Mouse (Mus musculus): ENCODE measurements around the gene Gm29094.
"Not testable (repeated sequence)": the region's sequence is repeated elsewhere in the genome, so short reads cannot be mapped to it uniquely, and the experiment has no call there.

Gene Gm29094

DNA sequence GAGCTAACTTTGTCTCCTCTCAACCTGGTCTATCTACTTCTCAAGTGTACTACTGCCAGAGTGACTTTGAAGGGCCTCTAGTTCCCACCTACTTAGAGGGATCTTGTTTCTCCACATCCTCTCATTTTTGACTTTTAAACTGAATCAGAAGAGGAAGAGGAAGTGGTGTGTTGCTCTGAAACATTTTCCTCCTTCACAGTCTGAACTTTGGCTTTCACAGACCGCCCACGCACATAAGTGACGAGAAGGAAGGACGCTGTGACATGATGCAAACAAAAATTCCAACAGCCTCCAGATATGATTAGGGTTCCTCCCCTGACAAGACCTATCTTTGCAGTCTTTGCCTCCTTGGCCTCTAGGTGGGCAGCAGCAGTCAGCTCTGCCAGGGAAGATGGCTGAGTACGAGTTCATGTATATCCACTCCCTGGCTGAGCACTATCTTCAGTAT, at the start of gene Gm29094, which contains the start of gene Bcl2a1b:
Gm29094 (plus strand) TSS at position 411 of the 448 bp plus-strand sequence.
Bcl2a1b (plus strand) TSS at position 241 of the 448 bp plus-strand sequence.
- not testable (repeated sequence) for DNase-seq (ENCODE audit: low read depth, low spot score)

DNA sequence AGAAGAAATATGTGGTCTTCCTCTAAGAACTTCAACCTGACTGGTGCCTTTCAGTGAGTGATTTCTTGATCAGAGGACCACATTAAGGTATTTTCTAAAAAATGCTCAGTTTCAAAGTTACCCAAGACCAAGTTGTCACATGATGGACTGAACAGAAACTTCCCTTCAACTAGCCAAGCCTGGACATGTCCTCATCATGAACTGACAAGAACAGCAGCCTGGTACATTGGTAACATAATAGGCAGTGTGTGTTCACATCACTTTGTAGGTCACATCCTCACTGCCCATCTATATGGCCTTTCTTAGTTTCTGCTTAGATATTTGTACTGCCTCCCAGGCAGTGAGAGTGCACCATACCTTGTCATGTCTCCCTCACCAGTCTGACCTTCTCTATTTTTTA, 26.6 kb upstream of the Gm29094 start:
- not testable (repeated sequence) for DNase-seq (ENCODE audit: low read depth, low spot score)

DNA sequence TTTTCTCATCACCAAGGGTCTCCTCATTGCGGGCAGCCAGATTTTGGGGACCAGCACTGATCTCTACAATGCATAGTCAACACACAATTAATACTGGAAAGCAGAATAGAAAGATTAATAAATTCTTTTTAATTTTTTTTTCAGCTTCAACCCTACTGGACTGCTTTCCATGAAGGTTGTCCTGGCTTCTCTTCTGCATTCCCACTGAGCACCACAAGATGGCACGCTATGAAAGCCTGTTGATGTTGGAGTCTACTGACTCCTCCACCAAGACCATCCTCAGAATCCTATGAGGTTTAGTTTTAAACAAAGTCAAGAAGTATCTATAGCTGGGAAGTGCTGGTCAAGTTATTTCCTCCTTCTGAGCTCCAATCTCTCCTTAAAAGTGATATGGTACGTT, 20.3 kb upstream of the Gm29094 start:
- not testable (repeated sequence) for DNase-seq (ENCODE audit: low read depth, low spot score)

GRCm38 (mm10) chr9:89179469-89179868, 19.7 kb upstream of the Gm29094 start:
- DNase-seq (ENCODE audit: low read depth, low spot score): not testable (repeated sequence)

- not testable (repeated sequence) for DNase-seq (ENCODE audit: low read depth, low spot score)
Observed at GRCm38 (mm10) chr9:89187006-89187405, 12.2 kb upstream of the Gm29094 start.

GRCm38 (mm10) chr9:89195483-89195882, 3.7 kb upstream of the Gm29094 start:
- not testable (repeated sequence) for DNase-seq (ENCODE audit: low read depth, low spot score)

DNA sequence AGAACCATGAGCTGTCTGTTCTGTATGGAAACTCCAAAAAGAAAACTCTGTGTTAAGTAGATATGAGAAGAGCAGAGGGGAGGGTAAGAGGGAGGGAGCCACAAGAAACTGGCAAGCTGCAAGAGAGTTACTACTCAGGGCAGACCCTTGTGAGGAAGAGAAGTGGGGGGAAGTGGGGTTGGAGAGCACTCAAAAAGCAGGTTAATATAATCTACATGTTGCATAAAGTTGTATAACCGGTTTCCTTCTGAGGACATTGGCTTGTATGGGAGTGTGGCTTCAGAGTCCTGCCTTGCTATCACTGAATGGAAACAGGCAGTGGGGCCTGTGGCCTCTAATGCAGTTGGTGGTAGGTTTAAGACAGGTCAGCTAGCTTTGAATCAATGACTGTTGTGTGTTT, 1.7 kb upstream of the Gm29094 start:
- DNase-seq (ENCODE audit: low read depth, low spot score): not testable (repeated sequence)

DNA sequence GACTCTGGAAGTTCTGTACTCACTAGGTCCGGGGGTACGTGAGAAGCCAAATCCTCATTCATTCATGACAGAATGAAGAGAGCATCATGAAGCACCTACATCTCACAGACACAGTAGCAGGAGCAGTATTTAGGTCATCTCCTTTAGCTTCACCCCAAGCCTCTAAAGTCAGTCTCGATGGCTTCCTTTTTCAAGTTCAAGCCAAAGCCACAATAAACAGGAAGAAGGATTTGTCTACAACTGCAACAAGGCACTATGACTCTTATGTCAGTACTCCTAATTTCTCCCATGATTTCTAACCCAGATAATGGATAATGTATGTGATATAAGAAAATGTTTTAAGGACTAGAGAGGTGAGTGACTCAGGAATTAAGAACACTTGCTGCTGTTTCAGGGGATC, 830 bp upstream of the Gm29094 start:
- not testable (repeated sequence) for DNase-seq (ENCODE audit: low read depth, low spot score)

DNA sequence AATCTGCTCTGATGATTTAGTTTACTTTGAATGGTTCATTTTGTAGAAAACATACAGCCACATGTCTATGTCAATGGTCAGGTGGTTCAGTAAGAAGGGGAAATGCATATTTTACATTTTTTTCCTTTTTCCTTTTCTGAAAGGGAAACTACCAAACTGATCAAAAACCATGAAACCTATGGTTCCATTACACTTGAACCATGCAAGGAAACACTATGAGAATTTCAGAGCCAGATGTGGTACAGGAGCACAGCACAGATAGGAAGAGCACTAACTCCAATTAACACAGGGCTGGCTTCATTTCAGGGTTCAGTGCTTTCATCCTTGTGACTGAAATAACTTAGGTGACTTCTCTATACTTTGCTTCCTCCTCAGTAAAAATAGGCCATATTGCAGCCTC, 3.1 kb downstream of the Gm29094 start:
- DNase-seq (ENCODE audit: low read depth, low spot score): not testable (repeated sequence)

DNA sequence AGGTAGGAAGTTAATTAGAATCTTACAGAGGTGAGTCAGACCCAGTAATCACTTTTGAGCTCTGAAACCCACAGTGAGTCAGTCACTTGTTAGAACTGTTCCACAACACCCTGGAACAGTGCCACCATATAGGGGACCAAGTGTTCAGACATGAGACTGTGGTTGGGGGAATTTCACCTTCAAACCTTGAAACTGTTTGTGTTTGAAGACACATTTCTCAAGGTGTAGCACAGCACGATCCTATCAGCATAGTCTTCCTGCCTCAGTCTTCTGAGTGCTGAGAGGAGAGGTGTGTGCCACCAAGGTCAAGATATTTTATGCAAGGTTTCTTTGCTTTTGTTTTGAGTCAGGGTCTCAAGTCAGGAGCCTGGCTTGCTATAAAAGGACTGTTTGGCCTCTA, 9.8 kb downstream of the Gm29094 start:
- not testable (repeated sequence) for DNase-seq (ENCODE audit: low read depth, low spot score)

GRCm38 (mm10) chr9:89210353-89211064, 11.3 kb downstream of the Gm29094 start, which contains the start of gene Mthfs:
Gene Mthfs (plus strand): TSS chr9:89210676.
- DNase-seq (ENCODE audit: low read depth, low spot score): not testable (repeated sequence)

- not testable (repeated sequence) for DNase-seq (ENCODE audit: low read depth, low spot score)
Observed at GRCm38 (mm10) chr9:89211065-89211858, 12.1 kb downstream of the Gm29094 start.

DNA sequence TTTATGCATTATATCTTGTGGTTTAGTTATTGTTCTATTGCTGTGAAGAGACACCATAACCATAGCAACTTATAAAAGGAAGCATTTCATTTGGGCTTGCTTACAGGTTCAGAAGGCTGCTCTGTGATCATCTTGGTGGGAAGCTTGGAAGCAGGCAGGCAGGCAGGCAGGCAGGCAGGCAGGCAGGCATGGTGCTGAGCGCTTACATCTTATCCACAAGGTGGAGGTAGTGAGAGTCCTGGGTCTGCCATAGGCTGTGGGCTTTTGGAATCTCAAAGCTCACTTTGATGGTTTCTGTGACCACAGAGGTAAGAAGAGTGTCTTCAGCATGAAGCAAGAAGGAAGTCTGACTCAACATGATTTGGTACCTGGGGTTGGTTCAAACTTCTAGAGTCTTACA, 13.2 kb downstream of the Gm29094 start:
- not testable (repeated sequence) for DNase-seq (ENCODE audit: low read depth, low spot score)

DNA sequence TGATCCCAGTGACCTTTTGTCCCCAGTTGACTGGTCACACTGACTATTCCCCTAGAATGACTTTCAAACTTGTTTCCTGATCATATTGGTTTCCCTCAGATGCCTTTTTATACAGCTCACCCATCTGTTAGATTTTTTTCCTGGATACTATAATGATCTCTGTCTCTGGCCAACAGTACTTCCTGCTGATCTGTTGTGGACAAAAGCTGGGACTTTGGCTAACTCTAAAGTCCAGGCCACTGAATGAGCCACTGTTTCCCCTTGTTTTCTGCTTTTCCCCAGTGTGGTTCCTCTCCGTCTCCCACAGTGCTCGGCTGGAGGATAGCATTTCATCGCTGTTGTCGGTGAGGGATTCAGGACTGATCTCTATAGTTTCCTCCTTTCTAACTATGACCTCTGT, 19.0 kb downstream of the Gm29094 start:
- DNase-seq (ENCODE audit: low read depth, low spot score): not testable (repeated sequence)

DNA sequence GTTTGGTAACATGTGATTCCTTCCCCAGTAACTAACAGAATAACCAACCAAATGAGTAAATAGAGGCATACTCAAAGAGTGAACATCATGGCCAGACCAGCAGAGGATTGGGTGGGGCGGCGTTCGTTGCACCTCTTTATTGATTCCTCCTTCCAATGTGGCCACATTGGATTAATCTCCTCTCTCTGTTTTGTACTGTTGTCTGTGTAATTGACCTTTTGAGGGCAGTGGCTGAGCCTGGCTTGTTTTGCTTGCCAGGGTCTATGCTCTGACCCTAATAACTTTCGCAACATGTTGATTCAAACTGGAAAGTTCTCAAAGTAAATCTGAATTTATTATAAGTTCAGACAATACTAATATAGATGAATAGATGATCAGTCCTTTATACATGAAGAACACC, 20.5 kb downstream of the Gm29094 start:
- not testable (repeated sequence) for DNase-seq (ENCODE audit: low read depth, low spot score)

GRCm38 (mm10) chr9:89220704-89221287, 21.6 kb downstream of the Gm29094 start:
- not testable (repeated sequence) for DNase-seq (ENCODE audit: low read depth, low spot score)

DNA sequence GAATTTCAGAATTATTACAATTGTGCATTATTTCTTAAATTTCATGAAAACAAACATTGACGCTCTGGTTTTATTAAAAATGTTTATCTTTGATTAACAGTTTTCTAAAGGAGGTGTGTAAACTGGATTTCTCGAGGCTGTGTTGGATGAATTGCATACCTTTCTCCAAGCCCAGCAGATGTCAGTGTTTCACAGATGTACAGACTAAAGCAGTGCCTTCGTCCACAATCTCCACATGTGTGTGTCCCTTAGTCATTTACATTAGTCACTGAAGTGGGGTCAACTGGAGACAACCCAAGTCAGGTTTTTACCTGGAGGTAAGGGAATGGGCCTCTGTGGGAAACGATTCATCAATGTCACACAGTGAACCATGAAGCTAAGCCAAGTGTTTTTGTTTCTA, 26.9 kb downstream of the Gm29094 start:
- DNase-seq (ENCODE audit: low read depth, low spot score): no peak

GRCm38 (mm10) chr9:89228122-89228521, 28.9 kb downstream of the Gm29094 start:
- DNase-seq (ENCODE audit: low read depth, low spot score): no peak

DNA sequence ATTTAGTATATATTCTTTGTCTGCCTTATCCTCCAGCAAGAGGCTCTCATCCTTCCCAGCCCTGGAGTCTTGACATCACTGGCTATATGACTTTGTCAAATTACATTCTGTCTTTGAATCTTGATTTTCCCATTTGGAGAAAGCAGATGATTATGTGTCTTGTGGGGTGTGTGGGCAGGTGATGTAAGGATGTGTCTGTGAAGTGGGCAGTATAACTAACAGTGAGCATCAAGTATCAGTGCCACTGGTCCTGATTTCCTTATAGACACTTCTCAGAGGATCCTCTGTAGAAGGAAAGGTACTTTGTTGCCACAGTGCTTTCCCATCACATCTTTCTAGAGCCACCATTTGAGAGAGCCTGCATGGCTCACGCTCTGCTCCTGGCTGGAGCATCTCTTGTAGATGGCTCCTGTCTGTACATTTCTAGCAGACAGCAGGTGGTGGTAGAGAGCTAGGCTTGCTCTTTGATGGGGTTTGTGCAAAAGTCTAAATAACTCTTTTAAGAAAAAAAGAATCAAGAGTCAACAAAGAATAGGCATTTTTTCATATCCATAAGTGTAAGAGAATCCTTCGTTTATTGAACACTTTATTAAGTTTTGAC, 31.8 kb downstream of the Gm29094 start:
- DNase-seq (ENCODE audit: low read depth, low spot score): not testable (repeated sequence)

- not testable (repeated sequence) for DNase-seq (ENCODE audit: low read depth, low spot score)
Observed at GRCm38 (mm10) chr9:89237131-89237530, 38.0 kb downstream of the Gm29094 start.

DNA sequence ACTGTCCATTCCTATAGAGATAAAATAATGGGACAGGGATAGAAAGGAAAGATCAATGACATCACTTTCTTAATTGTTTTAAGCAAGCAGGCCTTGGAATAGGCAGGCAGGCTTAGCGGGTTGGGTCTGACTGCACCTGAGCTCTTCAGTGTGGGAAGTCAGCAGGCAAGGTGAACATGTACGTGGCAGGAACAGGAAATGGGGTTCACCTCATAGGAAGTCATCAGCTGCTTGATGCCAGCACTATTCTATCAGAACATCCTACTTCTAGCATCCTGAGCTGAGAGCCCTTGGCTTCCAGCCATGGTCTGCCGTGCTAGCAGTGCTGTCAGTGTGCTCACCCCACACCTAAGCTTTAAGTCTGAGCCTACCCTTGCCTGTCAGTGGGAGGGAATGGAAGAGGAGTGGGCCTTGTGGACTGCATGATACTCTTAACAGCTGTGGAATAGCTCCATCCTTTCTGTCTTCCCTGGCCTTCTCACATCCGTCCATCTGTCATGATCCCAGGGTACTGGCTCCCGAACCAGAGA, 39.9 kb downstream of the Gm29094 start:
- DNase-seq (ENCODE audit: low read depth, low spot score): not testable (repeated sequence)

All from forelimb bud, embryonic 11.5 days (tissue).